Mouse (Mus musculus) lung, postnatal 0 days (tissue): ENCODE measurements at regions not wholly inside any gene's neighbourhood (a gene's known extent, or its start where the extent isn't known, plus 50 kb on each side); places are given as distances from the start of the nearest gene placed in this dataset.

Experiments
- CTCF ChIP-seq: IDR thresholded peaks from 2 replicates; pipeline ENCODE4 v1.5.1; 2016; ENCODE audit warnings: antibody characterized with exemption, mild to moderate bottlenecking
- EP300 ChIP-seq: IDR thresholded peaks from 2 replicates; pipeline ENCODE4 v1.6.1; 2016; ENCODE audit warnings: antibody characterized with exemption, mild to moderate bottlenecking, control low read depth

DNA sequence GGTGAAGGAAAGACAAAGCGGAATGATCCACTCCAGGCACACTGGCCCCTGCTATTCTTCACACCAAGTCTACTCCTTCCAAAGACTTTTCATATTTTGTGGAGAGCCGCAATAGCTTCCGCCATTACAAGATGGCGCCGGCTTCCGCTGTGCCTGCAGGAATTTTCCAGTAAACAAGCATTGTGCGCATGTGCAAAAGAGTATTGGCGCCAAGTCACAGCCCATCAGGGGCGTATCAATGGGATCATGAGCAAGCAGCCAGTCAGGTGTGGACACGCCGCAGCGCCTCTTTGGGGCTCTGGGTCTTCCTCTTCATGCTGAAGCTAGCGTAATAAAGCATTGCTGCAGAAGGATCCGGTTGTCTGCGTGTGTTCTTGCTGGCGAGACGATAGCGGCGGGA lies 348.0 kb downstream of the Rwdd3 start:
- TF ChIP-seq CTCF (no peak), EP300 (no peak)
